Mouse (Mus musculus): ENCODE measurements around the gene Gnl2.

Gene Gnl2

DNA sequence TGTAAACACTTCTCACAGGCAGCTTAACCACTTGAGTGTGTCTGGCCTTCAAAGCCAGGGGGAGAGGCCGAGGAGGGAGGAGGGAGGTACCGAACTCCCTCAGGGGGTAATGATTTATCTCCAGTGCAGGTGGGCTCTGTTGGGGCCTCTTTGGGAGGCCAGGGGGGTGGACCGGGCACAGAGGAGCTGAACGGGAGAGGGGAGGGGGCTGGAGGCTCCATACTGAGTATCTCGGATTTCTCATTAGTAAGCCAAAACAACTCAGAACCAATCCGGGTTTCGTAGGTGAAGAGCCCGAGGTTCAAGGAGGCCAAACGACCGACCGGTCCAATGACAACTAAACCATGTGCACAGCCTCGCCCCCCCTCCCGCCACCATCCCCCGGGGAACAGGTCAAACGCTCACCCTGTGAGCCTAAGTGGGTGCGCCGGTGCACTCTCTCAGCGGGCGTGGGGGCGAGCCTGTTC, 26.6 kb upstream of the Gnl2 start:
- Histone ChIP-seq H3K4me1 (replicated peaks; ENCODE audit: low read depth, low read length) (peaks cover 46% of the 10 kb centered on the region), H3K9me3 (ENCODE audit: low read length) (no peaks in the 10 kb centered on the region), H3K27me3 (ENCODE audit: insufficient read depth, low read length) (peaks cover 72% of the 10 kb centered on the region), H3K36me3 (ENCODE audit: insufficient read depth, low read length) (no peaks in the 10 kb centered on the region), H3K4me3 (replicated peaks; ENCODE audit: low read length) (peak overlapping the region; percentile 68)
- TF ChIP-seq CTCF (conservative IDR thresholded peaks at IDR 0.05; ENCODE audit: low read length), result no peak
- TF ChIP-seq POU5F1 (IDR thresholded peaks at IDR 0.05; ENCODE audit: borderline replicate concordance, low read length), result no peak
- TF ChIP-seq NANOG (IDR thresholded peaks at IDR 0.05; ENCODE audit: borderline replicate concordance, low read length), result no peak

DNA sequence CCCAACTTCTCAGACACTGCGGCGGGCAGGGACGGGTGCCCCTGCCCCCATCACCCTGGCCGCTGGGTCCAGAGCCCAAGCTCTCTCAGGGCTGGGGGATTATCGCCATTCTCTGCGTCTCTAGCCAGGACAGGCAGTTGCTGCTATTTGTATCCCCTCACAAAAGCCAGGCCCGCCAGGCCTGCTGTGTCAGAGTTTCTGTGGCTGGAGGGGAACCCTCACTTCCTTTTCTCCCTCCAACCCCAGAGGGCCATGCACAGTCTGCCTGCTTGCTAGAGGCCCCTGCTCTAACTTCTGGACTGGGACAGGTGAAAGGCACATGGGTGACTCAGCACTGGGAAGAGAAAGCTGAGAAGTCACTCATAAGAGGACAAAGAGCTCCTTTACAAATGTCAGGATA, 26.1 kb upstream of the Gnl2 start:
- Histone ChIP-seq H3K4me3 (replicated peaks; ENCODE audit: low read length) (peak overlapping the region; percentile 68), H3K9me3 (ENCODE audit: low read length) (no peaks in the 10 kb centered on the region), H3K4me1 (replicated peaks; ENCODE audit: low read depth, low read length) (peaks cover 44% of the 10 kb centered on the region), H3K27me3 (ENCODE audit: insufficient read depth, low read length) (peaks cover 67% of the 10 kb centered on the region), H3K36me3 (ENCODE audit: insufficient read depth, low read length) (no peaks in the 10 kb centered on the region)
- TF ChIP-seq NANOG (IDR thresholded peaks at IDR 0.05; ENCODE audit: borderline replicate concordance, low read length) (no peak), POU5F1 (IDR thresholded peaks at IDR 0.05; ENCODE audit: borderline replicate concordance, low read length) (no peak)

DNA sequence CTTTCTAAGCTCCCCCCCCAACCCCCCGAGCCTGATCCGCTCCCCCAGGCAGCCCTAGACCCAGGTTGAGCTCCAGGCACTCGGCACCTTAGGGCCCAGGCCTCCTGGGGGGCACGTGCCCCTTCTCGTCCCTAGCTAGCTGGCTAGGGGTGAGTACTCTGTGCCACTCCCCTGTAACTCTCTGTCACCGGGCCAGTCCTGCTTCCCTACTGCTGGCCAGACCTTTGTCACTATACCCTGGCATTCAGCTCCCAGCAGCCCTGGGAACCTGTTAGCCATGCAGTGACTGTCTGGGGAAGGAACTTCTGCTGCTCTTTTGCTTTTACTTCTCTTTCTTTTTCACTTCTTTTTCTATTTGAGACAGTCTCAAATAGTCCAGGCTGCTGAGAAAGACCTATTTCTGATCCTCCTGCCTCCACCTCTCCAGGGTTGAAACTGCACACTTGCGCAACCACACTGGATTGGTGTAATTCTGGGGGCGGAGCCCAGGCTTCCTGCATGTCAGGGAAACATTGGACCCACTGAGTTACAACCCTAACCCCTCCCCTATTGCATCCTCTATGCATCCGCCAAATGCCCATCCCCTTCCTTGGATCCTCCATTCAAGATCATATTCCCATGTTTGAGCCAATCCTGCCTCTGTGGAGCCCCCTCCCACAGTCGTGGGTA, 18.8 kb upstream of the Gnl2 start:
- Histone ChIP-seq H3K9me3 (ENCODE audit: low read length) (no peaks in the 10 kb centered on the region), H3K4me1 (replicated peaks; ENCODE audit: low read depth, low read length) (peaks cover 9% of the 10 kb centered on the region; the same call in 1 of the 2 replicates), H3K36me3 (ENCODE audit: insufficient read depth, low read length) (no peaks in the 10 kb centered on the region), H3K4me3 (replicated peaks; ENCODE audit: low read length) (no peak overlapping the region), H3K27me3 (ENCODE audit: insufficient read depth, low read length) (peaks cover 11% of the 10 kb centered on the region; the same call in 1 of the 2 replicates)
- TF ChIP-seq NANOG (IDR thresholded peaks at IDR 0.05; ENCODE audit: borderline replicate concordance, low read length) (no peak), CTCF (conservative IDR thresholded peaks at IDR 0.05; ENCODE audit: low read length) (no peak), POU5F1 (IDR thresholded peaks at IDR 0.05; ENCODE audit: borderline replicate concordance, low read length) (no peak)

DNA sequence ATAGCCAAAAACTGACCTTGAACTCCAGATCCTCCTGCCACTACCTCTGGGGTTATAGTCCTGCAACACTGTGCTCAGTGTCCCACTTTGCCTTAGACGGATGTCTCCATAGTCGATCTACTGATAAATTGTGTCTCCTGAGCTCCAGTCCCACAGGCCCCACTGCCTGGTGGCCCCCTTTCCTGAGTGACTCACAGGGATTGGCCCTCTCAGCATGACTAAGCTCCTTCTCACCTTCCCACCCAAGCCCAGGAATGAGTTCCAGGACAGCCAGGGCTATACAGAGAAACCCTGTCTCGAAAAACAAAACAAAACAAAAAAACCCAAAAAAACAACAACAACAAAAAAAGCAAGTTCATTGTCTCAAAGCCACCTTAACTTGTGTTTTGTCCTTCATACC, 16.8 kb upstream of the Gnl2 start:
- no peaks in the 10 kb centered on the region for H3K36me3 ChIP-seq (ENCODE audit: insufficient read depth, low read length)
- TF ChIP-seq NANOG (IDR thresholded peaks at IDR 0.05; ENCODE audit: borderline replicate concordance, low read length) (no peak), CTCF (conservative IDR thresholded peaks at IDR 0.05; ENCODE audit: low read length) (no peak), POU5F1 (IDR thresholded peaks at IDR 0.05; ENCODE audit: borderline replicate concordance, low read length) (no peak)
- peaks cover 9% of the 10 kb centered on the region; the same call in 1 of the 2 replicates for H3K4me1 ChIP-seq (replicated peaks; ENCODE audit: low read depth, low read length)

DNA sequence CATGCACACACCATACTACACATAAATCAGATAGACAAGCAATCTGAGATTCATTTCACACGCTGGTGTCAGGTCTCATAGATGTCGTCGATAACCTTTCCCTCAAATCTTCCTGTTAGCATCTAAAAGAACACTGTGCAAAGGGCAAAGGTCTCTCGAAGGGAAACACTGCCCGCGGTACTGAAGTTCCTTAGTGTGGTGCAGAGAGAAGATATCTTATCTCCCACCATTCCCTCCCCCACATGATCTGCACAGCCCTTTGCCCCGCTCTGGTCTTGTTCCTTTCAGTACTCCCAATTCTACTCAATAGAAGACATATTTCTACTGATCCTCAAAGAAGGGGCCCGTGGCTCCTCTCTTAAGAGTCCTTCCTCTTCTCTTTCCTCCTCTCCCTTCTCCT, 13.4 kb upstream of the Gnl2 start:
- H3K4me3 ChIP-seq (replicated peaks; ENCODE audit: low read length), result no peak overlapping the region
- H3K9me3 ChIP-seq (ENCODE audit: low read length), result no peaks in the 10 kb centered on the region
- H3K27me3 ChIP-seq (ENCODE audit: insufficient read depth, low read length), result peaks cover 48% of the 10 kb centered on the region
- peaks cover 25% of the 10 kb centered on the region for H3K4me1 ChIP-seq (replicated peaks; ENCODE audit: low read depth, low read length)
- no peaks in the 10 kb centered on the region for H3K36me3 ChIP-seq (ENCODE audit: insufficient read depth, low read length)
- TF ChIP-seq POU5F1 (IDR thresholded peaks at IDR 0.05; ENCODE audit: borderline replicate concordance, low read length), result no peak
- TF ChIP-seq CTCF (conservative IDR thresholded peaks at IDR 0.05; ENCODE audit: low read length), result no peak
- TF ChIP-seq NANOG (IDR thresholded peaks at IDR 0.05; ENCODE audit: borderline replicate concordance, low read length), result no peak

More for the DNA sequence above, 16.8 kb upstream of the Gnl2 start:
- Histone ChIP-seq H3K27me3 (ENCODE audit: insufficient read depth, low read length) (peaks cover 18% of the 10 kb centered on the region; the same call in 1 of the 2 replicates), H3K9me3 (ENCODE audit: low read length) (no peaks in the 10 kb centered on the region), H3K4me3 (replicated peaks; ENCODE audit: low read length) (no peak overlapping the region)

DNA sequence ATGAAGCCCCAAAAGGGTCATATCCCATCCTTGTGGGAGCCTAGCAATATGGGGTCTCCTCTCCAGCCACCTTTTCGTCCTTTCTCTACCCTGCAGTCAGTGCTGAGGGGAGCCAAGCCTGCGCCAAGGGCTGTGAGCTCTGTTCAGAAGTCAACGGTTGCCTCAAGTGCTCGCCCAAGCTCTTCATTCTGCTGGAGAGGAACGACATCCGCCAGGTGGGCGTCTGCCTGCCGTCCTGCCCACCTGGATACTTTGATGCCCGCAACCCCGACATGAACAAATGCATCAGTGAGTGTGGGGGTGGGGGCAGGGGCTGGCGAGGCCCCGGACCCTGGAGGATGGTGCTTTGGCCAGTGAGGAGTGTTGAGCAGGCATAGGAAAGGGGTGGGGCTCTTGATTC, 11.5 kb upstream of the Gnl2 start:
- no peak overlapping the region for H3K4me3 ChIP-seq (replicated peaks; ENCODE audit: low read length)
- peaks cover 26% of the 10 kb centered on the region for H3K4me1 ChIP-seq (replicated peaks; ENCODE audit: low read depth, low read length)
- TF ChIP-seq CTCF (conservative IDR thresholded peaks at IDR 0.05; ENCODE audit: low read length) (no peak), NANOG (IDR thresholded peaks at IDR 0.05; ENCODE audit: borderline replicate concordance, low read length) (no peak), POU5F1 (IDR thresholded peaks at IDR 0.05; ENCODE audit: borderline replicate concordance, low read length) (no peak)
- no peaks in the 10 kb centered on the region for H3K9me3 ChIP-seq (ENCODE audit: low read length)
- peaks cover 60% of the 10 kb centered on the region for H3K27me3 ChIP-seq (ENCODE audit: insufficient read depth, low read length)
- H3K36me3 ChIP-seq (ENCODE audit: insufficient read depth, low read length), result no peaks in the 10 kb centered on the region

DNA sequence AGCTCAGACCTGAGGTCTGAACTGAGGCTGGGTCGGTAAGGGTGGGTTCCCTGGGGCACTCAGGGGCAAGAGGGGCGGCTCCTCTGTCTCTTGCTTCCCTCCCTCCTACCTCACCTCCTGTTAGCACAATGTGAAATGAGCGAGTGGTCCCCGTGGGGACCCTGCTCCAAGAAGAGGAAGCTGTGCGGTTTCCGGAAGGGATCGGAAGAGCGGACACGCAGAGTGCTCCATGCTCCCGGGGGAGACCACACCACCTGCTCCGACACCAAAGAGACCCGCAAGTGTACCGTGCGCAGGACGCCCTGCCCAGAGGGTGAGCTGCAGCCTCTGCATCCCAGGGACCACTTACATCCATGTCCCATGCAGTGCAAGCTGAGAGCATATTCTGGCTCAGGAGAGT, 8.9 kb upstream of the Gnl2 start:
- Histone ChIP-seq H3K4me1 (replicated peaks; ENCODE audit: low read depth, low read length) (peaks cover 30% of the 10 kb centered on the region), H3K4me3 (replicated peaks; ENCODE audit: low read length) (peak overlapping the region; percentile 54; the same call in 1 of the 2 replicates), H3K9me3 (ENCODE audit: low read length) (no peaks in the 10 kb centered on the region), H3K36me3 (ENCODE audit: insufficient read depth, low read length) (no peaks in the 10 kb centered on the region), H3K27me3 (ENCODE audit: insufficient read depth, low read length) (peaks cover 59% of the 10 kb centered on the region)
- TF ChIP-seq NANOG (IDR thresholded peaks at IDR 0.05; ENCODE audit: borderline replicate concordance, low read length) (no peak), CTCF (conservative IDR thresholded peaks at IDR 0.05; ENCODE audit: low read length) (no peak), POU5F1 (IDR thresholded peaks at IDR 0.05; ENCODE audit: borderline replicate concordance, low read length) (no peak)

DNA sequence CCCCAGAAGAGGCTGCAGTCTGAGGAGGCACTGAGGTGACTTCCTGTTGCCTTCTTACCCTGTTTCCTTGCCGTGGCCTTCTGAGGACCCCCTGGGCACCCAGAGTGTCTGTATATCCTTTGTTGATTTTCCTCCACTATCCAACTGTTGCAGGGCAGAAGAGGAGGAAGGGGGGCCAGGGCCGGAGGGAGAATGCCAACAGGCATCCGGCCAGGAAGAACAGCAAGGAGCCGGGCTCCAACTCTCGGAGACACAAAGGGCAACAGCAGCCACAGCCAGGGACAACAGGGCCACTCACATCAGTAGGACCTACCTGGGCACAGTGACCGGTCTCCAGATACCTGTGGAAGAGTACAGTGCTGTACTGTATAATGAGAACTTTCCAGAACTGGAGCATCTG, 8.2 kb upstream of the Gnl2 start:
- H3K27me3 ChIP-seq (ENCODE audit: insufficient read depth, low read length), result peaks cover 65% of the 10 kb centered on the region
- no peaks in the 10 kb centered on the region for H3K9me3 ChIP-seq (ENCODE audit: low read length)
- peaks cover 30% of the 10 kb centered on the region for H3K4me1 ChIP-seq (replicated peaks; ENCODE audit: low read depth, low read length)
- no peaks in the 10 kb centered on the region for H3K36me3 ChIP-seq (ENCODE audit: insufficient read depth, low read length)
- no peak overlapping the region for H3K4me3 ChIP-seq (replicated peaks; ENCODE audit: low read length)
- no peak for TF ChIP-seq POU5F1 (IDR thresholded peaks at IDR 0.05; ENCODE audit: borderline replicate concordance, low read length)
- no peak for TF ChIP-seq CTCF (conservative IDR thresholded peaks at IDR 0.05; ENCODE audit: low read length)
- no peak for TF ChIP-seq NANOG (IDR thresholded peaks at IDR 0.05; ENCODE audit: borderline replicate concordance, low read length)

DNA sequence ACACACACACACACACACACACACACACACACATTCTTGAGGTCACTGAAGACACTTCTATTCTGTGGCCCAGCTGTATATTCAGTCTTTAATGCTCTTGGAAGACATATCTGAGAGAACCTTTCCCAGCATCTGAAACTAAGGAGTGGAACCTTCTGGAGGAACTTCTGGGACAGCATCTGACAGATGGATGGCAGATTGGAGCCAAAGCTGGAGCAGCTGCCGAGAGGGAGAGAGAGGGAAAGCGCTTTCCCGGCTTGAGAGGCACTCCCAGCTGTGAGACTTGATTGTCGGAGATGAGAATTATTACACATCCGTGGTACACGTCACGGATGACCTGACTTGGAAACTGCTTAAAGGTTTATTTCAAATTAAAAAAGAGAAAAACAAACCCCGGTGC, 7.7 kb upstream of the Gnl2 start:
- Histone ChIP-seq H3K9me3 (ENCODE audit: low read length) (no peaks in the 10 kb centered on the region), H3K4me1 (replicated peaks; ENCODE audit: low read depth, low read length) (peaks cover 30% of the 10 kb centered on the region), H3K27me3 (ENCODE audit: insufficient read depth, low read length) (peaks cover 61% of the 10 kb centered on the region), H3K4me3 (replicated peaks; ENCODE audit: low read length) (no peak overlapping the region), H3K36me3 (ENCODE audit: insufficient read depth, low read length) (no peaks in the 10 kb centered on the region)
- TF ChIP-seq CTCF (conservative IDR thresholded peaks at IDR 0.05; ENCODE audit: low read length) (no peak), POU5F1 (IDR thresholded peaks at IDR 0.05; ENCODE audit: borderline replicate concordance, low read length) (no peak), NANOG (IDR thresholded peaks at IDR 0.05; ENCODE audit: borderline replicate concordance, low read length) (no peak)

All from E14TG2a.4 (cell line).